Mouse (Mus musculus) spleen, postnatal 36 days (tissue): ENCODE results near the gene Hadhb.
"Not testable (repeated sequence)": the region's sequence is repeated elsewhere in the genome, so short reads cannot be mapped to it uniquely, and the experiment has no call there.

Experiments
- DNase-seq, 2 experiments: peaks; one replicate each; pipeline ENCODE4 v3.0.0; 2022; ENCODE audit warnings: low spot score in 2 of 2, mixed read lengths in 1 of 2

Gene Hadhb

DNA sequence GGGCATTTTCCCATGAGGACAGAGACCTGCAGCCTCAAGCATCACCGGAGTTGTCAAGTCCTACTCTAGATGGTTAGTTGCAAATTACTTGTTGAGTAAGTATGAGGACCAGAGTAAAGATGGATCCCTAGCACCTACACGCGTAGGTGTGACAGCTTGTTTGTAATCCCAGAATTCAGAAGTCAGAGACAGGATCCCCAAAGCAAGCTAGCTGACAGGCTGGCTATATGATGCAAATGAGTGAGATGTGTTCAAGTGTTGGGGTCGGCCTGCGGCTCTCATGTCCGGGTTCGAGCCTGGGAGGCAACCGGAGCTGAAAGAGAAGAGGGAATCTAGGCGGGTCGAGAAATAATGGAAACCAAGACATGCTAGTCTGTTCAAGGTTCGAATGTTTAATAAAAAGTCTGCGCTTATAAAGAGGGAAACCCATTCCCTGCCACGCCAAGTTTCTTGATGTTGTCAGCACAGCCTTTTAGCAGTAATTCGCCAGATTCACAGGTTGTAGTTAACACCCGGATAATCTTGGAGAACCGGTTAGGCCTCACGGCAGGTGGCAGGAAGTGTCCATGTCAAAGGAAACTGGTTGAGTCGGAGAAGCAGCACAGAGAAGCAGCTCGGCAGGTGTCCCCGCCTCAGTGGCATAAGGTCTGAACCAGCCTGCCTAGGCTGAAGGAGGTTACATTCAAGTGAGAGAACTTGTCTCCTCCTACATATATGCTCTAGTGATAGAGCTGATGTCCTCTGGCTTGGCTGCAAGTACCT is 18.1 kb downstream of the Hadhb start:
- DNase-seq = no peak

DNA sequence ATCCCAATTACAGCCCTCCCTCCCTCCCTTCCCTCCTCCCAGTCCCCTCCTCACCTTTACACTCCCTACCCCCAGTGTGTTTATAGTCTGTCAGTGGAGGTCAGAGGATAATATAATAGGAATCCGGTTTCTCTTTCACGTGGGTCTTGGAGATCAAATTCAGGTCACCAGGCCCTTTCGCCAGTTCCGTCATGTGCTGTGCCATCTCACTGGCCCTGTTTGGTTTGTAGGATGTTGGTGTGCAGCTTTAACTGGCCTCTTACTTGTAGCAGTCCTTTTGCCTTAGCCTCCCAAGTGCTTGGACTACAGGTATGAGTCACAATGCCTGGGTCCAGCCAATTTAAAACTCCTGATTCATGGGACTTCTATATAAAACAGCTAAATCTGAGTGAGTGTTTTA is 20.8 kb downstream of the Hadhb start:
- no peak for DNase-seq

DNA sequence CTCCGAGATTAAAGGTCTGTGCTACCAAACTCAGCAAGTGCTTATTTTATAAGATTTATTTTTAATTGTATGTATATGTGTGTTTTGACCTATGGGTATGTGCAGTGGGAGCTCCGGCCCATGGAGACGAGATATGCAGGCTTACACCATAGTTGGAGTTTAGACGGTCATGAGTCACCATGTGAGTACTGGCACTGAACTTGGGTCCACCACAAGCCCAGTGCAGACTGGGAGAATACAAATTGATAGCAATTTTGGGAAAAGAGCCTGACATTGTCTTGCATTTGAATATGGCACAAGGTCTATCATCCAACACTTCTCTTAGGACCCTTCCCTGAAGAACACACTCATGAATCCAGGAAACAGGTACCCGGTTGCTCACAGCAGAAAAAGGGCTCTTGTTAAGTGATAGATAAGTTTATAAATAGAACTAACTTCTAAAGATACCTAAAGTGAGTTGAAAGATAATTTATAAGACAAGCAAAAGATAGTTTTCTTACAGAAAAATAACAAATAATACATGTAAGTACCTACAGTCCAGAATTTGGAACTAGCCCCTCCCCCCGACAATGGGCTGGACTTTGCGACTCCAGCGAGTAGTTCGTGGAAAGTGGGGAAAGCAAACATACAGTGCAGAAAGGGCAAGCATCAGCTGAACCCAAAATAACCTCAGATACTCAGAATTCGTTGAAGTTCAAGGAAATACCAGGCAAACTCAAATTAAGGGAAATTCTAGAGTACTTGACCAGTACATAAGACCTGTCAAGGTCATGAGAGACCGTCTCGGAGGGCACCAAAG is 32.8 kb downstream of the Hadhb start:
- no peak for DNase-seq

DNA sequence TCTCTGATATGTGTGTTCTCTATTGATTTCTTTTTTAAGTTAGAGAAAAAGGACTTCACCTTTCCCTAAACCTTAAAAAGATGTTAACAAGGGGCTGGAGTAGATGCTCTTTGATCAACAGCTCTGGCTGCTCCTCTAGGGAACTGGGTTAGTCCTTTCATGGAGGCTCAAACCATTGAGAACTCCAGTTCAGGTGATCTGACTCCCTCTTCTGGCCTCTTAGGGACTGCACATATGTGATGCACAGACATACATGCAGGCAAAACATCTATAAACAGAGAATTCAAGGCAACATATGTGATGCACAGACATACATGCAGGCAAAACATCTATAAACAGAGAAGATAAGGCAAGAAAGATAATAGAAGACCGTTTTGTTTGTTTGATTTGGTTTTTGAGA is 37.4 kb downstream of the Hadhb start:
- no peak for DNase-seq

DNA sequence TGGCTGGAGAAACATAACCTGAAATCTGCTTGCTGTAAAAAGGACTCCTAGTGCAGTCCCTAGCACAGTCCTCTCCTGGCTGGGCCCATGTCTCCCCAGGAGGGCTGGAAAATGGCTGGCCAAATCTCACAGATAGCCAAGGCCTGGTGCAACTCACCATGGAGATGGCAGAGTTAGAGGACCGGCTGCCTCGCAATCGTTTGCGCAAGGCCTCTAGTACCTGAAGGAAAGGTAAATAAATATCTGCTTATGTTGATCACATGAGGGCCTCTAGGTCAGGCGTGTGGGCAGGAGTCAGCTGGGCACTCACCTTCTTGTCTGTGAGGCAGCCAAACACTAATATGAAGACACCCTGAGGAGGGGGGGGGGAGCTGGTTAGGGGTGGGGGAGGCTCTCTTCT is 40.3 kb downstream of the Hadhb start:
- DNase-seq = no peak

DNA sequence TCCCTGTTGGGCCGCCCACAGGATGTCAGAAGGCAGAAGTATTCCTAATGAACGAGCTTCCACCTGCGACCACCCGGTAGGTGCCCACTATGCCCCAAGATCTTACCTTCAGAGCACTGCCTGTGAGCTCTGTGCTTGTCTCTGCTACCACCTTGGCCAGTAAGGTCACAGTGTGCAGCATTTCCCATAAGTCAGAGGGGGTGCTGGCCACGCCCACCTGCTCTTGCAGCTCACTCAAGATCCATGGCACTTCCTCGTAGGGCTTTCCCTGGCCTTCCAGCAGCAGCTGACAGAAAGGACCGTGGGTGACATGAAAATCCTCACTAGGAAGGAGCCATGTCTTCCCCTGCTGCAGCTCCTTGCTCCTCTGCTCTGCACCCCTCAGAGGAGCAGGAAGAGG is 43.2 kb downstream of the Hadhb start:
- no peak for DNase-seq

DNA sequence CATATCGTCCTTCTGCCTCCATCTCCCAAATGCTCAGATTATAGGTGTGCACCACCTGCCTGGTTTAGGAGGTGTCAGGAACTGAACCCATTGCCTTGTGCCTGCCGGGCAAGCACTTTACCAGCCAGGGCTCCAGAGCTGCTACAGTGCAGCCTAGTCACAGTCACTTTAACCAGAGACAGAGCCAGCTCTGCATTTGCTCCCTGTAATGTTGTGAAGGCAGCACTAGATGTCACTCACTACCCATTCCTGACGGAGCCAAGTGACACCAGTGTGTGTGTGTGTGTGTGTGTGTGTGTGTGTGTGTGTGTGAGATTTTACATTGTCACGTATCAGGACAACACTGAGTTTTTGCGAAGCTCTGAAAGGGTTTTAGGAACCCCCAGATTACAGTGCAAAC is 46.5 kb downstream of the Hadhb start:
- no peak for DNase-seq

DNA sequence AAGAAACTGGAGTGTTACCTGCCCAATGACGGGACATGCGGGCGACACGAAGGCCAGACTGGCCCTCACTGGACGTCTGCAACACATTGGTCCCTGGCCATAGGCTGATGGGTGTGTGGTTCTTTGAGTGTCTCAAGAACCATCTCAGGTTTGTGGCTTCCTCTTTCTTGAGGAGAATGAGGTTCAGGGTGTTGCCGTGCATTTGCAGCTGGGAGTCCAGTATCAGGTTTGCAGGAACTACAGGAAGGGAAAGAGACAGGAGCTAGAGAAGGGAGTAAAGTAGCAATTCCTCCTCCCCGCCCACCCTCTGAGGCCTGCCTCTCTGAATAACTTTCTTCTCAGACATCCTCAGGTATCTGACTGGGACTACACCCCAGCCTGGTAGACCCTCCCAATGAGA is 47.2 kb downstream of the Hadhb start:
- DNase-seq = no peak

DNA sequence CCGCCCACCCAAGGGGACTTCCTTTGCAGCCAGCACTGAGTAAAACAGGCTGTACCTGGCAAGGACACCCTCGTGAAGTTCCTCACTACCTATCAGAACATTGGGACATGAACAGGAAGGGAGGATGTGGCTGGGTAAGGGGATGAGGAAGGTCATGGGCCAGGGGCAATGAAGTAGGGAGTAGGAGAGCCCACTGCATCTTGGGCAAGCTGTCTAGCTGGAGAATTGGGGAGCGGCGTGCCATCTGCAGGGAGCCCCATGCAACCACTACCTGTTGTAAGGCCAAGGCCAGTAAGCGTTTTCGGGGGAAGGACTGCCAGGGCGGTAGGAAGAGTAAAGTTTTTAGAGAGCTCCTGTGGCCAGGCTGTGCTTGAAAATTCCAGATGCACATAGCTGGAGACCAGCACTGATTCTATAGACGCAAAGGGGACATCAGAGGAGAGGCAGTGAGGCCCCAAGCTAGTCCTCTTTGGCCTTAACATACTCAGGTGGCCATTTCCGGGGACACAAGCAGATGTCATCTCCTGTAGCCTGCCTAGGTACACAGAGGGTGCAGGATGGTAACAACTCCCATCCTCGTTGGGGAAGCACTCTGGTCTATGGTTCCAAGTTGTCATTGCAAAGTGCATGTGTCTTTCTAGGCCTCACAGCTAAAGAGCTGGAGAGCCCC is 48.3 kb downstream of the Hadhb start:
- DNase-seq = no peak

DNA sequence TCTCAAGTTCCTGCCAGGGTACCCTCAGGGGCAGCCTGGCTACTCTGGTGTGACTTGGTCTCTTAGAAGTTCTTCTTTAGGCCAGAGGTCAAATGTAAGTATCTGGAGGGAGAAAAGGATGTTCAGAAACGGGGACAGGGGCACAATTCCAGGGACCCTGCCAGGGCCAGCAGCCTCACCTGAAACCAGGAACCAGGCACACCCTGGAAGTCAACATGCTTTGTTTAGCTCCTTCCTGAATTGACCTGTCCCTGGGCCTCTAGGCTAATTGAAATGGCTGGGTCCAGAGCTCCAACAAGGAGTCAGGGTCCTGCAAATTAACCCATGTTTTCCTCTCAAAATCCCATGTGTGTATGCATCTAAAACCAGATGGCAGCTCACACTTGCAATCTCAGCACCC is 49.4 kb downstream of the Hadhb start:
- DNase-seq = no peak

DNA sequence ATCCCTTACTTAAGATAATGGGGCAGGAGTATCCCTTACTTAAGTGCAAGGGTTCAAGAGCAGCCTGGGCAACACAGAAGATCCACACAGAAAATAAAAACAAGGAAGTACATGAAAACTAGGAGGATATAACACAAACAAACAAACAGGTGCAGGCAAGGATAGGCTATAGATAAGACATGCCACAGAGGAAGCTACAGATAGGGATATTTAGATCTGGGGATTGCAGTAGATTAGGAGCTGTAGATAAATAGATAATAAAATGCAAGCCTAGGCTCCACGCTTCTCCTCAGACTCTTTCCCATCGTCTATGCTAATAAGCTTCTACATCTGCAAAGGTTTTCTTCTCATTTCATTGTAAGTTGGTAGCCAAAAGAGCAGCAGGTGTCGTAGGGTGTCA is 50.0 kb downstream of the Hadhb start:
- no peak for DNase-seq

DNA sequence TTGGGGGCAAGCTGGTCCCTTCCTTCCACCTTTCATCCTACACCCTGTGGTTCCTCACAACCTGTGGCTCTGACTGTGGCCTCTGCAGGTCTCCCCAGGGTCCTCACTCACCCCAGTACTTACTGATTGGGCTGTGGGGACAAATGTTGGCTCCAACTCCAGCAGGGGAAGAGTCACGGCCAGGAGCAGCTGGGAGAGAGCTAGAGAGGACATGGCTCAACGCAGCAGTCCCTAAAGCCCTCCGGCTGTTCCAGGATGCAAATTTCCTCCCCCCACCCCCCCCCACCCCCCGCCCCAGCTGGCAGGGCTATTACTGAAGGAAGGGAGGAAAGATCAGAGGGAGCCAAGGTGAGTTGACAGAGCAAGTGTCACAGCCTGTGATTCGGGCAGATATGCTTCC is 50.4 kb downstream of the Hadhb start, which contains the start of gene Adgrf3:
TSS of gene Adgrf3 (minus strand) at position 230 of the 400 bp plus-strand sequence.
- no peak for DNase-seq

DNA sequence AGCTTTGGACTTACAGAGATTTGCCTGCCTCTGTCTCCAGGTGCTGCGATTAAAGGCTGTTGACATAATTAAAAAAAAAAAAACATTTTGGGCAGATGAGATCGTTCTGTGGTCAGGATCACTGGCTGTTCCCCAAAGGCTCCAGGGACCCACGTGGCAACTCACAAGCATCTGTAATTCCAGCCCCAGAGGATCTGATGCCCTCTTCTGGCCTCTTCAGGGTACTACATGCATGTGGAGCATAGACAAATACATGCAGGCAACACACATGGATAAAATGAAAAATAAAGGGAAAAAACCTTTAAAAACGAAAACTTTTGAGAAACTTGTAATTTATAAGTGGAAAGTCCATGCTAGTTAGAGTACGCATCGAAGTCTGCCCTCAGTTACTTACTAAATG is 52.2 kb downstream of the Hadhb start:
- no peak for DNase-seq

DNA sequence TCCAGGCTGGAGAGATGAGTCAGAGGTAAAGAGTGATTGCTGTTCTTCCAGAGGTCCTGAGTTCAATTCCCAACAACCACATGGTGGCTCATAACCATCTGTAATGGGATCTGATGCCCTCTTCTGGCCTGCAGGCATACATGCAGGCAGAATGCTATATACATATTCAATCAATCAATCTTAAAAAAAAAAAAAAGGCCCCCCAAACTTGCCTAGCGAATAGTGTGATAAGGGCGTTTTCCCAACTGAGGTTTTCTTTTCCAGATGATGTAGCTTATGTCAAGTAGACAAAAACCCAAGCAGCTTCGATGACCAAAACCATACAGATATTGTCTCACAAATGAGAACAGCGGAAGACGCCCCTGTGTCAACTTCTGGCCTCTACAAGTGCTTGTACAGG is 55.7 kb downstream of the Hadhb start:
- not testable (repeated sequence) for DNase-seq

DNA sequence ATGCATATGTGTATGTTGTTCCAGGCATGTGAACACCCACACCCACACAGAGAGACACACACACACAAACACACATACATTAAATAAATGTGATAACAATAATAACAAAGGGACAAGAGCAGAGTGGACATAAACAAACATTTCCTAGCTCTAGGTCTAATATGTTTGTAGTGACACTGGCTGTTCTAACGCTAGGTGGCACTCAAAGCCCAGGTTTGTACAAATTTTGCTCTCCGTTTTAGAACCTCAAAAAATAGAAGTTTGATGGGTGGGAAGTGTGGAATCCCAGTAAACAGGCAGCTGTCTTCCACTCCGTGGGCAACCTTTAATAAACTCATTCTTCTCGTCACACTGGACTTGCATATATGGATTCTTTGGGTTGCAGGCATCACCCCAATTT is 59.8 kb downstream of the Hadhb start:
- DNase-seq = no peak

DNA sequence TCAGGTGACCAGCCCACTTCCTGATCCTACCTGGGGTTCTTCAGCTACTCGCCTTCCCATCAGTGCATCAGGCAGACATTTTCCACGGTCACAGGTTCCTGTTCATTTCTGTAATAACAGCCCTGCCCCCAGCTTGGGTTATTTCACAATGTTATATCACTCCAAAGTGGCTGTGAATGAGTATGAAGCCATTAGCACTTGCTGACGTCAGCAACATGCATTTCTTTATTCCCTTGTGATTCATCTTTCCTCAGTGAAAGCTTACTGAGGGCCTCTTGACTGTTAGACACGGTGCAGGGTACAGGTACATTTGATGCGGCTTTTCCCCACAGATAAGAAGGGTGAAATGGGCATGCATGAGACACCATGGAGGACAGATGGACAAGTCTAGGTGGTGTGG is 60.9 kb downstream of the Hadhb start:
- DNase-seq = no peak

DNA sequence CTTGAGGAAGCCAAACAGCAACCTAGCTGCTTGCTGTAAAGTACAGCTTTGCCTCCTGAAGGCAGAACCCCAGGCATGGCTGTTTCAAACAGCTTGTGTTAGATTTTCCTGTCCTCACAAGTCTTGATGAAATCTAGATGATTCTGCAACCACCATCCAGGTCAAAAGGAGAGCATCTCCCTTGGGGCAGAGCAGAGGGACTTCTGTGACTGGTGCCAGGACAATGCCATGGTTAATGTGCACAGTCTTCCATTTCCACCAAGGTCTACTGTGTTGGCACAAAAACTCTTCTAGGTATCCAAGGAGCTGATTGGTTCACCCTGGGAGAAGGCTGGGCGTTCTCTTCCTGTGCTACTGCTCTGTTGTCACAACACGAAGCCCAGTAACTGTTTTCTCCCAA is 64.7 kb downstream of the Hadhb start:
- no peak for DNase-seq

DNA sequence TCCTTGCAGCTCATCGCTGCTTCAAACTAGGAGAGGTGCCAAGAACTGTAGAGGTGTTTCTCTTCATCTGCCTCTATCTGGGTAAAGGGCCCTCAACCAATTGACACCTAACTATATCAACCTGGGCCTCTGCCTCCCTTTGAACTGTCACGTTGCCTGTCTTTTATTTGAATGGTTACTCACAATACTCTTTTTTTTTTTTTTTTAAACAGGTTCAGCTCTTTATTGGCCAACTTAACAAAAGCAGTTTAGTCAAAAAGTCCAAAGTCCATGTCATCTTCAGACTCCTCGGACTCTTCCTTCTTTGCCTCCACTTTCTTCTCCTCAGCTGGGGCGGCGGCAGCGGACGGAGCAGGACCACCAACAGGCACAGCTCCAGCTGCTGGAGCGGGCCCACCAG is 65.6 kb downstream of the Hadhb start:
- DNase-seq = no peak

DNA sequence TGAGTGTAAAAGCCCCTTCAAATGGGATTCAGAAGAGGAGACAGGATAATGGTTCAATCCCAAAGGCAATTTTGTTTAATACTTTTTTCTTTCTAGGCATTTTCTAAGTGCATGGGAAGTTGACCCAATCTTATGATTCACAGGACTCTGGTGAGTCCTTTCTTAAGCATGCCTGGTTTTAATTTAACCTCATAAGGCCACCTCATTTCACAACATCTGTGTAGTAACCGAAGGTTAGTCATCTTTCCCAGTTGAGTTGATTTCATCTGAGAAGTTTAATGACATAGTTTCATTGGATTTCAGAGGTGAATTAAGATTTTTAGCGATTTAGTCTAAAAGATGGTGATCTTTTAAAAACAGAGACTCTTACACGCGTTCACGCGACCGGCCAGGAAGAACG is 67.6 kb downstream of the Hadhb start:
- DNase-seq = no peak

DNA sequence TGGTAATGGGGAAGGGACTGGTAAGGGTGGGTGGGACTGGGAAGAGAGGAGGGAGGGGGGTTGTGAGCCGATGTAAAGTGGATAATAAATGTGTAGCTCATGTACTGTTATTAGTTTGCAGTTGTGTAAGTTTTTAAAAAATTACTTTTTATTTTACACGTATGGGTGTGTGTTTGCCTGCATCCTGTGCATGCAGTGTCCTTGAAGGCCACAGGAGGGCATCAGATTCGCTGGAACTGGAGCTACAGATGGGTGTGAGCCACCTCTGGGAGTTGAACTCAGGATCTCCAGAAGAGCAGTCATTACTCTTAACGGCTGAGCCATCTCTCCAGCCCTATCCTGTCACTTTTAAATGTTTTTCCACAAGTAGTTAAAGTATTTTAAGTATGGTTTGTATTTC is 75.9 kb downstream of the Hadhb start:
- peak; percentile 14 to 21 for DNase-seq

DNA sequence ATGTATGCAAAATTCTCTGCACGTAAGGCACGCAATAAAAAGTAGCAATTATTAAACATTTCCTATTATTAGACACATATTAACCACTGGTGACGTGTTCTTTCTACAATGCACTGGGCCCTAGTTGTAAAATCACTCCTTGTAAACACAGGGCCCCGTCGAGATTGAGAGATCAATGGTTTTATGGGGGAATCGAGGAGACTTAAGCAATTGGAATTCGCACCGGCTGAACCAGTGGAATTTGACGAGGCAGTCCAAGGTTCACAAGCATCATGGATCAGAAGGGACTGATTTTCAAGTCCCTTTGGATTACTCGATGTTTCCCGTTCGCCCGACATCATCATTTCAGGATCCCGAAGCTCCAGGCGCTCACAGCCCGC is 76.8 kb downstream of the Hadhb start:
- DNase-seq = no peak

DNA sequence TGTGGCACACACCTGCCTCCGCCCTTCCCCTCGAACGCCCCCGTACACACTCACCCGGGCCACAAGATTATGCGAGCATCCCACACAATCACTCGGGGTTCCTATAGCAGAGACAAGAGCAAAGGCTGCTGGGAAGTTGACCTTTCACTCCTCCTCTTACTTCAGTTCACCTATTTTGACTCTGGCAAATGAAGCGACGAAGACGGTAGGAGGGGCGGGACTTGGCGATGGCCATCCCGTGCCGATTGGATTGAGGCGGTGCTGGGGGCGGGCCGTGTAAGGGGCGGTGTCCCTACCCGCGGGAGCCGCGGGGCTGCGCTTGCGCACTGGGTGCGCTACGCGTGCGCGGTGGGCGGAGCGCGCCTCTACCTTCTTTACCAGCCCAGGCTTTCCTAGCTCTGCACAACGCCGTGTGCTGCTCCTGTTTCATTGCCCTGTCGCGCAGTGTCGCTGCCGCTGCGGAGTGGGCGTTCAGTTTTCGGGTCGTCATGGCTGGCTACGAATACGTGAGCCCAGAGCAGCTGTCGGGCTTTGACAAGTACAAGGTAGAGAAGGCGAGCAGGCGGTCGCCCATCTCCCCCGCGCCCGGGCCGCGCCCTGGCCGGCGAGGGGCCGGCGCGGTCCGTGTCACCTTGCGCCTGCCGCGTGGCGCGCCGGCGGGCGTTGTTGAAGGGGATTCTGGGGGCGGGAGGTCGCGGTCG is 77.4 kb downstream of the Hadhb start, which contains the start of gene Selenoi:
TSS of gene Selenoi (plus strand) at position 311 of the 701 bp plus-strand sequence.
- DNase-seq = peak; percentile 100
